Mouse (Mus musculus): Measurements from ENCODE around the gene Dennd2a.

The Dennd2a gene

DNA sequence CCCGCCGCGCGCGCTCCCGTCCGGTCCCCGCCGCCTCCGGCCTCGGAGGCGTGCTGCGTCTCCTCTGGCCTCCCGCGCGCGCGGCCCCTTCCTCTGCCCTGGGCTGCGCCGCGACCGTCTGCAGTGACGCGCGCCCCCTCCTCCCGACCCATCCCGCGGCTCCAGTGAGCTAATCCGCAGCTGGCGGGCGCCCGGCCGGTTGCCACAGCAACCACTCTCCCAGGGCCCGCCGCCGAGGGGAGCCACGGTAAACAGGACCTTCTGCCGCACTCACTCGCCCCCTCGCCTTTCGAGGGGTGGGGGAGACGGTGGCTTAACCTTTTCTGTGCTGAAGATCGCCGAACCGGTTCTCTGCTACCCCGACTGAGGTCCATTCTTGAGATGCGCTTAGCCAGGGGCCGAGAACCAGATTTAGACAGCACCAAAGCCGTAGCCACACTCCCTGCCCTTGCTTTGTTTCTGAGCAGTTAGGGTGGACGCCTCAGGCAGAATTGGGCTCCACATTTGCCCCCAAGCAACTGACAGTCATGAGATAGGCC is at the start of gene Dennd2a:
Gene Dennd2a (minus strand): TSS at position 145 of the 539 bp plus-strand sequence.
- CTCF ChIA-PET: no interaction called here

DNA sequence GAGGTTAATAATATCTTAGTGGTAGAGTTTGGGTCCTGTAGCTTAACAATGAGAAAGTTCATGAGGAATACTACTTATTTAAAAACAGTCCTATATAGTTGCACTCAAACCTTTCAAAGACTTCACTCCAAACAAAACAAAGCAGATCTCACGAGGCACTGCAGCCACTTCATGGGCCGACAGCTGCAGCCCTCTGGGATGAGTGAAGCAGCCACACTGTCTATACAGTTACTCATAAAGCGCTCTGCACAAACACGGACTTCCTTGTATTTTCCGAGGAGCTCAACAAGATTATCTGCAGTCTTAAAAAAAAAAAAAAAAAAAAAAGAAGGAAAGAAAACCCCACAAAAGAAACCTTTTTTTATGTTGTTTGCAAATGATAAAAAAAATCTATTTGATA is 49.7 kb upstream of the Dennd2a start:
- CTCF ChIA-PET: no interaction called here

- CTCF ChIA-PET: no interaction called here
Observed at GRCm38 (mm10) chr6:39606862-39607261, 49.2 kb upstream of the Dennd2a start.

- CTCF ChIA-PET: no interaction called here
Observed at GRCm38 (mm10) chr6:39606056-39606455, 48.4 kb upstream of the Dennd2a start.

- CTCF ChIA-PET: no interaction called here
Observed at GRCm38 (mm10) chr6:39604565-39604964, 46.9 kb upstream of the Dennd2a start.

- CTCF ChIA-PET: no interaction called here
Observed at GRCm38 (mm10) chr6:39601828-39602227, 44.2 kb upstream of the Dennd2a start.

DNA sequence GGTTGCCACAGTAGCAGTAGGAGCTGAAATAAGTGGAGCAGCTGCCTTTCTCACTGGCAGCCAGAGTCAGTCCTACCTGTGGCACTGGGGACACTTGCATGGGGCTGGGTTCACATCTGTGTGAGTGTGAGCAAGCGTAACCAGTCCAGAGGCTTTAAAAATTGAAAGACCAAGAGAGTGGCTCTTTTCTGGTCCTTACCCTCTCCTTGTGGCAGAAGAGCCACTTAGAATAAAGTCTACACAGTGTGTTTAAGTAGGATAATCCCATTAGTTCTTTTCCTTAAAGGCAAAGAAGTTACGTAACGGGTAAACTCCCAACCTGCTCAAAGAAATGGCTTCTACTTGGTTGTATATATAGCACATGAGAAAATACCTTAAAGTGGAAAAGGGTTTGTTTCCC is 43.2 kb upstream of the Dennd2a start:
- CTCF ChIA-PET: no interaction called here

DNA sequence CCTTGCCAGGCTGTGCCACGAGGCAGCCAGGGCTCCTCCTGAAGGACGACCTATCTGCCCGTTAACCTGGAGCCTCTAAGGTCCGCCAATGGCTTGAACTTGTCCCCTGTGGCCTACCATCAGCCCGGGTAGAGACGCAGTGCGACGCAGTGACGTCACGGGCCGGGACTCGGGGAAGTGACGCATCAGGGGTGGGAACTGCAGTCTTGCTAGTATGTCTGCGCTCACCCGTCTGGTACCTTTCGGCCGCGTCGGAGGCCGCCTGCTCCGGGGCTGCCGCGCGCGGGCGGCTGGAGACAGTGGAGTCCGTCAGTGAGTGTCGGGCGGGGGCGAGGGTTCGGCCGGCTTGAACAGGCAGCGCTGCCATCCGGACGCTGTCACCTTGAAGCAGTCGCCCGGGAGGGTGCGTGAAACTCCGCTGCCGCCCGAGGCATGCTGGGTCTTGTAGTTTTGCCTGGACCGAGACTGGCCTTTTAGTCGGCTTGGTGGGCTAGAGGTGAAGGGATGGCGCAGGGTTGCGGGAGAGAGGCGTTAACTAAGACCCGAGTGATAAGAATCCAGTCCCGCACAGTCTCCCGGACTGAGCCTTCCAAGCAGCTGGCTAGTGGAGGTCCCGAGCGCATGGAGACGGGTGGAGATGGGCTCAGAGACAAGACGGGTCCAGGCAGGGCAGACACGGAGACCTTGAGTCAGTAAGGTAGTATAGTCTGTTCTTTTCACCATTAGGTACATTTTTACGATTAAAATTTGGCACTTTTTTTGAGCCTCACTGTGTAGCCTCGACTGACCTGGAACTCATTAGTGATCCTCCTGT is 34.9 kb upstream of the Dennd2a start, which contains the start of gene Ndufb2:
Gene Ndufb2 (plus strand): TSS at position 174 of the 814 bp plus-strand sequence.
- CTCF ChIA-PET: no interaction called here

- CTCF ChIA-PET: interaction anchor here (1.4 kb wide), 1 partner anchor 17 kb away, joined by 3 read pairs; the partner anchor contains the start of gene Adck2
Observed at GRCm38 (mm10) chr6:39591481-39591880, 33.8 kb upstream of the Dennd2a start.

- CTCF ChIA-PET: no interaction called here
Observed at GRCm38 (mm10) chr6:39585517-39585916, 27.9 kb upstream of the Dennd2a start, which contains the start of gene Gm42420. Gene Gm42420 (plus strand): TSS chr6:39585753.

DNA sequence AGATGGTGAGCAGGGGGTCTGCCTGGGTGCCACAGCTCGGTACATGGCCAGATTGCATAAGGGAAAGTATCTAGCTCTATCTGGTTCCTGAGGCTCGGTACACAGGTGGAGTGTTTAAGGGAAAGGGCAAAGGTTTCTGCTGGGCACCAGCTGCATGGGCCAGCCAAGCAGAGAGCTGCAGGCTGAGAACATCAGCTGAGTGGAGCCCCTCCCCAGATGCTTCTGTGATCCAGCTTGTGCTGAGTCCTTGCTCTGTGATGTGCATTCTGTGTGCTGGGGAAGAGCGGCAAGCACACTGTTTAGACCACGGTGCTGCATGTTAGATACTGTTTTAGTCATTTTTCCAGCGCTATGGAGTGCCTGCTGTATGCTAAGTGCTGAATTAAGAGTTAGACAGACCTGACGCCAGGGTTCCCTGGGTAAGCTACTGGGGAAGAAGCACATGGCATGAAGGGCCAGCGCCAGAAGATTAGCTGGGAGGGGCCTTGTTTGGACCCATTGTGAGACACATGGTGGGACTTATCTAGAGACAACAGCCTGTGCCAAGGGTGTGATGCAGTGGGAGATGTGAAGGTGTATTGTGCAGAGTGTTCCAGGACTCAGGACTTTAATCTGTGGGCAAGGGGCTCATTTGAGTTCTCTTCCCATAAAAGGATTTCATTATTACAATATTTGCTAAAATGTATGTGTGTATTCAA is 23.6 kb upstream of the Dennd2a start:
- CTCF ChIA-PET: no interaction called here

- CTCF ChIA-PET: interaction anchor here (0.7 kb wide), 1 partner anchor 86 kb away, joined by 6 read pairs; no protein-coding TSS in a partner anchor
Observed at GRCm38 (mm10) chr6:39580558-39580957, 22.9 kb upstream of the Dennd2a start.

- CTCF ChIA-PET: interaction anchor here (0.7 kb wide), 1 partner anchor 85 kb away, joined by 6 read pairs; no protein-coding TSS in a partner anchor
Observed at GRCm38 (mm10) chr6:39579552-39579951, 21.9 kb upstream of the Dennd2a start.

DNA sequence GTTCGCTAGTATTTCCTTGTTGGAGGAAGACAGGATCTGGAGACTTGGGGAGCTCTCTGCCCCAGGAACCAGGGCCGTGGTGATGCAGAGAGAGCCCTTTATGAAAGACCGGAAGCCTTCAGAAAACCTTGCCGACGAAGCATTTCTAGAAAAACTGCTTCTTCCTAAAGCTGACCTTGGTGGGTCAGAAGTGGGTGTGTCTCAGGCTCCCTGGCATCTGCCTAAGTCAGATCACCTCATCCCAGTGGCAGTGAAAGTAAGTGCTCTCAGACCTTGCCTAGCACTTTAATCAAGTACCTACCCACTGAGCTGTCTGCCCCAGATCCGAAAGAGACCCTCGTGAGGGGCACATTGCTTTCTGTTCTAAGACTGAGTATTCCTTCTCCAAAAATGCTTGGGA is 17.3 kb upstream of the Dennd2a start:
- CTCF ChIA-PET: no interaction called here

DNA sequence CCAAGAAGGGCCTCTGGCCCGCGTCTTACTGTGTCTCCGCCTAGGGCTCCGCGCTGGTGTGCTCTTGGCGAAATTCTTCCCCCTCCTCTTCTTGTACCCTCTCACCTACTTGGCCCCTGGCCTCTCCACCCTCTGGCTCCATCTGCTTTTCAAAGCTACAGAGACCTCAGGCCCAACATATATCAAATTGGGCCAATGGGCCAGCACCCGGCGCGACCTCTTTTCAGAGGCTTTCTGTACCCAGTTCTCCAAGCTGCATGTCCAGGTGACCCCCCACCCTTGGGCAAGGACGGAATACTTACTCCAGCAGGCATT is 16.8 kb upstream of the Dennd2a start:
- CTCF ChIA-PET: interaction anchor here (0.7 to 0.9 kb wide), 2 partner anchors 17 to 49 kb away, joined by 3 read pairs; no protein-coding TSS in a partner anchor

- CTCF ChIA-PET: interaction anchor here (0.7 to 0.9 kb wide), 2 partner anchors 17 to 49 kb away, joined by 3 read pairs; no protein-coding TSS in a partner anchor
Observed at GRCm38 (mm10) chr6:39573791-39574554, 16.3 kb upstream of the Dennd2a start, which contains the start of gene Adck2. Gene Adck2 (plus strand): TSS chr6:39573873.

- CTCF ChIA-PET: no interaction called here
Observed at GRCm38 (mm10) chr6:39570426-39570825, 12.8 kb upstream of the Dennd2a start.

DNA sequence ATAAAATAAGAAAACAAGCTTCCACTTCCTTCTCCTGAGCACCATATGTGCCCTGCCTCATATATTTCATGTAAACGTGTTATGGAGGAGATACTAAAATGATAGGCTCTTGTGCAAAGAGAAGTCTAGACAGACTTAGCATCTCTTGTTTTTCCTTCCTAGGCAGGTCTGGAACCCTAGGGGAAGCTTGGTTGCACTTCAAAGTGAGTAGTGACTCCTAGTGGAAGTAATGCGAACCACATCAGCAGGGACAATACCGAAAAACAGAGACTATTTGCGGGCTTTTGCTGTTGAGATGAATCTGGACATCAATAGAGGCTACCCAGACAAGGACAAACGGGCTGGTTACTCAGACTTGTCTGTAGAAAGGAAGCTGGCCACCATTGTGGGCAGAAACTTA is 9.9 kb upstream of the Dennd2a start:
- CTCF ChIA-PET: no interaction called here

GRCm38 (mm10) chr6:39562166-39563015 is 4.7 kb upstream of the Dennd2a start:
- CTCF ChIA-PET: no interaction called here

DNA sequence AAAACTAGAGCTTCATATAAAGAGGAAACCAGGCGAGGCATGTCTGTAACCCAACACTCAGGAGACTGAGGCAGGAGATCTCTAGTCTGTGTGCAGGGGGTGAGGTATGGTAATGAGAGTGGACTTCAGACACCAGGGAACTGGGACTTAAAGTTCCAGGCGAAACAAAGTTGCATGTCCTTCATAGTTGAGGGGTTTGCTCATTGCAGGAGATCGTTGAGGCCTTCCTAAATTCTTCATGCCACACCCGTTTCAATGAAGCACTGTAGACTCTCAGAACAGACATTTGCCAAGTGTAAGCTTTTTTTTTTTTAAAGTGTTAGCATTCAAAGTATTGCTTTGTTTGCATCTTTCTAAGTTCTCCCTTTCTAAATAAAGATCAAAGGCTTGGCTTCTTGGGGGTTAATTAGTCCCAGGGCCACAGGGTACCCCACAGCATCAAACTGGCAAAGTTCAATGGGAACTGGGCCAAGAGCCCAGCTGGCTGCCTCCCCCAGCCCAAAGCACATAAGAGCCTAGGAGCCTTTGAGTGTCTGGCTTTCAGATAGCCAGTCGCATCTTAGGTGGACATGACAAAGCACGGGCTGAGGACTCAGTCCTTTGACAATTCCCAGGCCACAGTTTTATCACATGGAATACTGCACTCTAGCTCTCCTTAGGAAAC is 1.7 kb upstream of the Dennd2a start:
- CTCF ChIA-PET: interaction anchor here (0.7 kb wide), 1 partner anchor 96 kb away, joined by 3 read pairs; no protein-coding TSS in a partner anchor
